Mouse (Mus musculus) heart, adult 2 months (tissue): ENCODE results near the gene Olfr1443.

Experiments
- CTCF ChIP-seq: fragments of 200-600 bp; IDR thresholded peaks from 2 replicates; pipeline ENCODE4 v1.8.1; 2022; ENCODE audit warnings: antibody characterized with exemption, mild to moderate bottlenecking, moderate library complexity
- EP300 ChIP-seq: fragments of 200-500 bp; IDR thresholded peaks from 2 replicates; pipeline ENCODE4 v1.6.1; 2011; ENCODE audit warnings: low read depth, low read length, control low read depth; ENCODE audit not compliant: insufficient read depth
- POLR2A ChIP-seq: fragments of 200-500 bp; IDR thresholded peaks from 2 replicates; pipeline ENCODE4 v1.6.1; 2011; ENCODE audit warnings: mild to moderate bottlenecking, low read depth, low read length, control low read depth; ENCODE audit not compliant: insufficient read depth

DNA sequence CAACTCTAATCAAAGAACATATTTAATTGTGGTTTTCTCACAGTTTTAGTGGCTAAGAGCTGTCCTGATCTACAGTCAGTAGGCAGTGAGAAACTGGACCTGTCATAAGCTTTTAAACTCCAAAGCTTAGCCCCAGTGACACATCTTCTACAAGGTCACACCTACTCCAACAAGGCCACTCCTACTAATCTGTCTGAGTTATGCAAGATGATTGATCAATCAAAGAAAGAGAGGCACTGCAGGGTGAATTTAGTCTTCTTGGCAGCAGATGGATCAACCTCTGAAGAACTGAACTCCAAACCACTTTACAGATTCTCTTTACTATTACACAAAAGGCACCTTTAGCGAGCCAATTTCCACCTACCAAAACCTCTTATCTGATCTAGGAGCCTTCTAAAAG is 47.9 kb downstream of the Olfr1443 start:
- no peak for TF ChIP-seq POLR2A
- TF ChIP-seq CTCF: no peak
- no peak for TF ChIP-seq EP300
